ENCODE assay signal across 8 mouse cellular contexts in genomic region chr2:118897392-118897791, GRCm38 (mm10). TPM values are rescaled to one million over a fixed set of nuclear protein-coding genes. Genes with fewer than 3 reads are reported as not detected.
A peak's percentile ranks its signal among the peaks of the same experiment; 100 is the strongest.
DNase-seq lines count a peak whose midpoint lies in the region; ATAC-seq and TF ChIP-seq lines count a peak whose summit lies in the region.

No protein-coding gene starts in this region.

- TF ChIP-seq CTCF in small intestine, adult 2 months (IDR thresholded peaks at IDR 0.05; ENCODE audit: extremely low read depth, insufficient read length, insufficient replicate concordance, low read depth, low read length), result no peak

- no peaks in the 10 kb centered on the region for H3K36me3 ChIP-seq in megakaryocyte, embryonic 14.5 days (replicated peaks; ENCODE audit: low read length)
- H3K36me3 ChIP-seq in limb, embryonic 12.5 days, result no peaks in the 10 kb centered on the region
- H3K36me3 ChIP-seq in small intestine, adult 2 months (ENCODE audit: control insufficient read depth, insufficient read depth, low read length), result no peaks in the 10 kb centered on the region

- H3K4me2 ChIP-seq in limb, embryonic 12.5 days, result peak overlapping the region; percentile 87

- no peak for ATAC-seq in megakaryocyte, adult 5-6 weeks (ENCODE audit: poor library complexity, severe bottlenecking)
- ATAC-seq in limb, embryonic 12.5 days (ENCODE audit: insufficient number of reproducible peaks, insufficient read depth, low FRiP score, low TSS enrichment, low read depth), result no peak

- H3K27ac ChIP-seq in limb, embryonic 12.5 days, result no peak overlapping the region
- no peak overlapping the region for H3K27ac ChIP-seq in small intestine, adult 2 months (ENCODE audit: insufficient read depth, low read depth, low read length)

- H3K4me1 ChIP-seq in megakaryocyte, embryonic 14.5 days, result peaks cover 60% of the 10 kb centered on the region
- peaks cover 38% of the 10 kb centered on the region for H3K4me1 ChIP-seq in limb, embryonic 12.5 days (replicated peaks)
- H3K4me1 ChIP-seq in small intestine, adult 2 months (ENCODE audit: control insufficient read depth, insufficient read depth, insufficient read length, low read length), result peaks cover 19% of the 10 kb centered on the region

- peaks cover 89% of the 10 kb centered on the region for H3K27me3 ChIP-seq in megakaryocyte, embryonic 14.5 days (replicated peaks)
- H3K27me3 ChIP-seq in limb, embryonic 12.5 days, result peaks cover 82% of the 10 kb centered on the region
- H3K27me3 ChIP-seq in small intestine, adult 2 months (ENCODE audit: control insufficient read depth, insufficient read depth, low read length), result peaks cover 36% of the 10 kb centered on the region

- no peak overlapping the region for H3K9ac ChIP-seq in limb, embryonic 12.5 days (replicated peaks)

- no peaks in the 10 kb centered on the region for H3K9me3 ChIP-seq in megakaryocyte, embryonic 14.5 days
- H3K9me3 ChIP-seq in limb, embryonic 12.5 days, result no peaks in the 10 kb centered on the region

- 1% methylated on average over 7 of the region's 7 CpGs for WGBS in limb, embryonic 12.5 days
- WGBS in small intestine, adult 2 months, result 16% methylated on average over 7 of the region's 7 CpGs

- TF ChIP-seq POLR2A in small intestine, adult 2 months (IDR thresholded peaks at IDR 0.05; ENCODE audit: low read depth, low read length), result no peak

- peak overlapping the region; percentile 92 for H3K4me3 ChIP-seq in megakaryocyte, embryonic 14.5 days (replicated peaks)
- H3K4me3 ChIP-seq in limb, embryonic 12.5 days (replicated peaks), result peak overlapping the region; percentile 48
- peak overlapping the region; percentile 61; the same call in 1 of the 2 replicates for H3K4me3 ChIP-seq in small intestine, adult 2 months (ENCODE audit: low read depth, low read length)

- peak; percentile 52 for DNase-seq in cerebellum, adult 9-10 months
- no peak for DNase-seq in cerebellum, postnatal 4 days (ENCODE audit: low spot score in 2 of 2)
- DNase-seq in spleen, postnatal 10 days (ENCODE audit: low spot score in 2 of 2), result no peak
- DNase-seq in ovary, postnatal 36 days (ENCODE audit: low spot score), result no peak

RNA-seq across cellular contexts. Expression of gene Bahd1, which starts 2.8 kb away (rescaled TPM):
- 11.5 and 14.8 TPM in 2 replicates for polyA plus RNA-seq in megakaryocyte, embryonic 14.5 days (2012; ENCODE audit: insufficient read depth, low replicate concordance)
- total RNA-seq in megakaryocyte, adult 5-6 weeks (2015), result 5.1 and 5.3 TPM in 2 replicates
- 3.2 and 4.2 TPM in 2 replicates for total RNA-seq in megakaryocyte, adult 5-6 weeks (2017)
- polyA plus RNA-seq in limb, embryonic 12.5 days (2016; fragmentation: Nextera tagmentation; extraction: Ambion mirVana), result 3.5 and 4.4 TPM in 2 replicates
- 11.8 and 24.6 TPM in 2 replicates for polyA plus RNA-seq in small intestine, adult 2 months (2012; rRNA removed)

RNA-seq across cellular contexts. Expression of gene Chst14, which starts 28.9 kb away (rescaled TPM):
- polyA plus RNA-seq in megakaryocyte, embryonic 14.5 days (2012; ENCODE audit: insufficient read depth, low replicate concordance), result 0.81 and 2.1 TPM in 2 replicates
- 4.6 and 5.3 TPM in 2 replicates for total RNA-seq in megakaryocyte, adult 5-6 weeks (2015)
- total RNA-seq in megakaryocyte, adult 5-6 weeks (2017), result 1.4 and 3.5 TPM in 2 replicates
- polyA plus RNA-seq in limb, embryonic 12.5 days (2016; fragmentation: Nextera tagmentation; extraction: Ambion mirVana), result 42.9 and 45.6 TPM in 2 replicates
- 3.8 and 4.0 TPM in 2 replicates for polyA plus RNA-seq in small intestine, adult 2 months (2012; rRNA removed)

RNA-seq across cellular contexts. Expression of gene Ivd, which starts 35.6 kb away (rescaled TPM):
- polyA plus RNA-seq in megakaryocyte, embryonic 14.5 days (2012; ENCODE audit: insufficient read depth, low replicate concordance), result 2.1 and 3.2 TPM in 2 replicates
- 11.4 and 12.9 TPM in 2 replicates for total RNA-seq in megakaryocyte, adult 5-6 weeks (2015)
- total RNA-seq in megakaryocyte, adult 5-6 weeks (2017), result 21.6 and 28.0 TPM in 2 replicates
- polyA plus RNA-seq in limb, embryonic 12.5 days (2016; fragmentation: Nextera tagmentation; extraction: Ambion mirVana), result 90.9 and 97.7 TPM in 2 replicates
- 17.6 and 25.7 TPM in 2 replicates for polyA plus RNA-seq in small intestine, adult 2 months (2012; rRNA removed)
